Mouse (Mus musculus) spleen, adult 12 weeks (tissue): Measurements from ENCODE around the gene Rnasel.
A peak's percentile ranks its signal among the peaks of the same experiment; 100 is the strongest.

ENCODE experiments used
- DNase-seq: peaks from one replicate; pipeline ENCODE4 v3.0.0; 2022; ENCODE audit warnings: low spot score

Gene Rnasel

GRCm38 (mm10) chr1:153749211-153749801 lies at the start of gene Rnasel:
TSS of gene Rnasel (plus strand) at chr1:153749426.
- peak; percentile 77 for DNase-seq

GRCm38 (mm10) chr1:153700448-153701063 lies 48.7 kb upstream of the Rnasel start:
- DNase-seq: no peak

- no peak for DNase-seq
These were observed 47.8 kb upstream of the Rnasel start for GRCm38 (mm10) chr1:153701461-153701860.

- DNase-seq: no peak
These were observed 46.9 kb upstream of the Rnasel start for GRCm38 (mm10) chr1:153702166-153702852.

- DNase-seq: no peak
These were observed 46.3 kb upstream of the Rnasel start for GRCm38 (mm10) chr1:153702853-153703410.

GRCm38 (mm10) chr1:153703445-153703991 lies 45.7 kb upstream of the Rnasel start:
- DNase-seq: no peak

GRCm38 (mm10) chr1:153704174-153704573 lies 45.1 kb upstream of the Rnasel start:
- DNase-seq: no peak

- no peak for DNase-seq
These were observed 44.2 kb upstream of the Rnasel start for GRCm38 (mm10) chr1:153704996-153705395.

GRCm38 (mm10) chr1:153708626-153709025 lies 40.6 kb upstream of the Rnasel start:
- DNase-seq: no peak

GRCm38 (mm10) chr1:153709451-153709850 lies 39.8 kb upstream of the Rnasel start:
- DNase-seq: no peak

GRCm38 (mm10) chr1:153711544-153712262 lies 37.5 kb upstream of the Rnasel start:
- DNase-seq: no peak

- DNase-seq: no peak
These were observed 36.6 kb upstream of the Rnasel start for GRCm38 (mm10) chr1:153712633-153713032.

- DNase-seq: no peak
These were observed 31.2 kb upstream of the Rnasel start for GRCm38 (mm10) chr1:153717990-153718389.

GRCm38 (mm10) chr1:153720935-153721334 lies 28.3 kb upstream of the Rnasel start:
- no peak for DNase-seq

GRCm38 (mm10) chr1:153721565-153722310 lies 27.5 kb upstream of the Rnasel start:
- no peak for DNase-seq

- peak; percentile 4 for DNase-seq
These were observed 25.8 kb upstream of the Rnasel start for GRCm38 (mm10) chr1:153723426-153723825.

GRCm38 (mm10) chr1:153726636-153727035 lies 22.6 kb upstream of the Rnasel start:
- DNase-seq: no peak

GRCm38 (mm10) chr1:153729806-153730205 lies 19.4 kb upstream of the Rnasel start:
- no peak for DNase-seq

- no peak for DNase-seq
These were observed 18.6 kb upstream of the Rnasel start for GRCm38 (mm10) chr1:153730671-153731070.

GRCm38 (mm10) chr1:153733181-153733580 lies 16.0 kb upstream of the Rnasel start:
- no peak for DNase-seq

- no peak for DNase-seq
These were observed 14.4 kb upstream of the Rnasel start for GRCm38 (mm10) chr1:153734866-153735265.
